Comparison of ENCODE assay signal across 14 mouse cellular contexts in the genomic region with DNA sequence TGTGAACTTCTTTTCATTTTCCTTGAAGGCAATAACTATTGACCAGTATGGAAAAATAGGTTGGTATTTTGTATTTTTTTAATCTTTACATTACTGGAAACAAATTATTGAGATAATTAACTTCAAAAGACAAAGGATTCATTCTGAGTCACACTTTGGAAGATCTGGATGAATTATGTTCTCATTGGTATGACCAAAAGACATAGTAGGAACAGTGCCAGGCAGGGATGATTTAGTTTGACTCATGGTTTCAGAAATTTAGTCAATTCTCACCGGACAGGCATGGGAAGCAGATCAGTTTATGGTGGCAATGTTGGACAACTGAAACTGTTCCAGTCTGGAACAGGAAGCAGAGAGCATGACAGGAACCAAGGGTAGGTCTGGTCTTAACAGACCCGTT.
"Had no signal": no experiment of that assay in that cellular context is flagged by ENCODE, and none has a peak within 500 bp of the region (broad histone marks: within the 10 kb centered on the region; RNA-seq: fewer than 3 reads in every experiment).

No protein-coding gene starts in this region.

- H3K36me3 ChIP-seq: limb, embryonic 10.5 days; liver, embryonic 15.5 days; midbrain, embryonic 13.5 days; neural tube, embryonic 12.5 days; stomach, embryonic 15.5 days had no signal

- H3K27me3 ChIP-seq: liver, embryonic 15.5 days; midbrain, embryonic 13.5 days; neural tube, embryonic 12.5 days; stomach, embryonic 15.5 days had no signal

- H3K9me3 ChIP-seq: limb, embryonic 10.5 days; liver, embryonic 15.5 days; midbrain, embryonic 13.5 days; neural tube, embryonic 12.5 days; stomach, embryonic 15.5 days had no signal

- H3K4me3 ChIP-seq: left cerebral cortex, adult 2 months; limb, embryonic 10.5 days; liver, embryonic 15.5 days; midbrain, embryonic 13.5 days; neural tube, embryonic 12.5 days; stomach, embryonic 15.5 days had no signal

- H3K9ac ChIP-seq: liver, embryonic 15.5 days; midbrain, embryonic 13.5 days; neural tube, embryonic 12.5 days; stomach, embryonic 15.5 days had no signal

- H3K27ac ChIP-seq: left cerebral cortex, adult 2 months; limb, embryonic 10.5 days; liver, embryonic 15.5 days; midbrain, embryonic 13.5 days; neural tube, embryonic 12.5 days; stomach, embryonic 15.5 days had no signal

- H3K4me2 ChIP-seq: liver, embryonic 11.5 days; liver, embryonic 15.5 days; midbrain, embryonic 13.5 days; neural tube, embryonic 12.5 days; stomach, embryonic 15.5 days had no signal

- DNase-seq: kidney, postnatal 25 days; lung, adult 2 months; lung, postnatal 36 days; right cerebral cortex, postnatal 14 days; thymus, adult 2 months; thymus, postnatal 25 days had no signal

- ATAC-seq: lung, postnatal 0 days; midbrain, embryonic 13.5 days had no signal

- H3K4me1 ChIP-seq: limb, embryonic 10.5 days; liver, embryonic 15.5 days; midbrain, embryonic 13.5 days; neural tube, embryonic 12.5 days; stomach, embryonic 15.5 days had no signal
